Mouse (Mus musculus): Measurements from ENCODE around the gene Tmem206.

The Tmem206 gene

GRCm38 (mm10) chr1:191325726-191326232, at the start of gene Tmem206:
Gene Tmem206, plus strand, starts transcription at chr1:191325912.
- ATAC-seq (ENCODE audit: insufficient number of reproducible peaks, low FRiP score, low TSS enrichment), result peak; percentile 94

GRCm38 (mm10) chr1:191276181-191276580, 49.5 kb upstream of the Tmem206 start:
- ATAC-seq (ENCODE audit: insufficient number of reproducible peaks, low FRiP score, low TSS enrichment), result no peak

GRCm38 (mm10) chr1:191277549-191278059, 48.1 kb upstream of the Tmem206 start:
- no peak for ATAC-seq (ENCODE audit: insufficient number of reproducible peaks, low FRiP score, low TSS enrichment)

- no peak for ATAC-seq (ENCODE audit: insufficient number of reproducible peaks, low FRiP score, low TSS enrichment)
Measured at GRCm38 (mm10) chr1:191278324-191278723, 47.4 kb upstream of the Tmem206 start.

GRCm38 (mm10) chr1:191281171-191281570, 44.5 kb upstream of the Tmem206 start:
- ATAC-seq (ENCODE audit: insufficient number of reproducible peaks, low FRiP score, low TSS enrichment), result no peak

- ATAC-seq (ENCODE audit: insufficient number of reproducible peaks, low FRiP score, low TSS enrichment), result no peak
Measured at GRCm38 (mm10) chr1:191282319-191282718, 43.4 kb upstream of the Tmem206 start.

GRCm38 (mm10) chr1:191283110-191284040, 42.3 kb upstream of the Tmem206 start:
- ATAC-seq (ENCODE audit: insufficient number of reproducible peaks, low FRiP score, low TSS enrichment), result no peak

GRCm38 (mm10) chr1:191284502-191284901, 41.2 kb upstream of the Tmem206 start:
- no peak for ATAC-seq (ENCODE audit: insufficient number of reproducible peaks, low FRiP score, low TSS enrichment)

GRCm38 (mm10) chr1:191288762-191289161, 37.0 kb upstream of the Tmem206 start:
- ATAC-seq (ENCODE audit: insufficient number of reproducible peaks, low FRiP score, low TSS enrichment), result no peak

GRCm38 (mm10) chr1:191292348-191292747, 33.4 kb upstream of the Tmem206 start:
- peak; percentile 65 for ATAC-seq (ENCODE audit: insufficient number of reproducible peaks, low FRiP score, low TSS enrichment)

GRCm38 (mm10) chr1:191293051-191293450, 32.7 kb upstream of the Tmem206 start:
- ATAC-seq (ENCODE audit: insufficient number of reproducible peaks, low FRiP score, low TSS enrichment), result no peak

- ATAC-seq (ENCODE audit: insufficient number of reproducible peaks, low FRiP score, low TSS enrichment), result no peak
Measured at GRCm38 (mm10) chr1:191293996-191294795, 31.5 kb upstream of the Tmem206 start.

GRCm38 (mm10) chr1:191295784-191296183, 29.9 kb upstream of the Tmem206 start:
- ATAC-seq (ENCODE audit: insufficient number of reproducible peaks, low FRiP score, low TSS enrichment), result no peak

- peak; percentile 22; the same call in 1 of the 2 replicates for ATAC-seq (ENCODE audit: insufficient number of reproducible peaks, low FRiP score, low TSS enrichment)
Measured at GRCm38 (mm10) chr1:191296445-191296844, 29.3 kb upstream of the Tmem206 start.

- ATAC-seq (ENCODE audit: insufficient number of reproducible peaks, low FRiP score, low TSS enrichment), result no peak
Measured at GRCm38 (mm10) chr1:191298304-191298703, 27.4 kb upstream of the Tmem206 start.

- ATAC-seq (ENCODE audit: insufficient number of reproducible peaks, low FRiP score, low TSS enrichment), result no peak
Measured at GRCm38 (mm10) chr1:191299215-191299942, 26.3 kb upstream of the Tmem206 start.

- ATAC-seq (ENCODE audit: insufficient number of reproducible peaks, low FRiP score, low TSS enrichment), result no peak
Measured at GRCm38 (mm10) chr1:191301903-191302302, 23.8 kb upstream of the Tmem206 start.

- no peak for ATAC-seq (ENCODE audit: insufficient number of reproducible peaks, low FRiP score, low TSS enrichment)
Measured at GRCm38 (mm10) chr1:191303736-191304135, 22.0 kb upstream of the Tmem206 start.

GRCm38 (mm10) chr1:191304216-191304615, 21.5 kb upstream of the Tmem206 start:
- ATAC-seq (ENCODE audit: insufficient number of reproducible peaks, low FRiP score, low TSS enrichment), result no peak

- peak; percentile 36; the same call in 1 of the 2 replicates for ATAC-seq (ENCODE audit: insufficient number of reproducible peaks, low FRiP score, low TSS enrichment)
Measured at GRCm38 (mm10) chr1:191305610-191306009, 20.1 kb upstream of the Tmem206 start.

Measured in cerebellum, adult (tissue).